Mouse (Mus musculus) neural tube, embryonic 10.5 days (tissue): ENCODE measurements around the gene Sorl1.

ENCODE experiments used
- DNase-seq: peaks from one replicate; pipeline ENCODE4 v3.0.0-alpha.2; 2017; ENCODE audit warnings: low spot score; ENCODE audit errors: extremely low spot score

The Sorl1 gene

DNA sequence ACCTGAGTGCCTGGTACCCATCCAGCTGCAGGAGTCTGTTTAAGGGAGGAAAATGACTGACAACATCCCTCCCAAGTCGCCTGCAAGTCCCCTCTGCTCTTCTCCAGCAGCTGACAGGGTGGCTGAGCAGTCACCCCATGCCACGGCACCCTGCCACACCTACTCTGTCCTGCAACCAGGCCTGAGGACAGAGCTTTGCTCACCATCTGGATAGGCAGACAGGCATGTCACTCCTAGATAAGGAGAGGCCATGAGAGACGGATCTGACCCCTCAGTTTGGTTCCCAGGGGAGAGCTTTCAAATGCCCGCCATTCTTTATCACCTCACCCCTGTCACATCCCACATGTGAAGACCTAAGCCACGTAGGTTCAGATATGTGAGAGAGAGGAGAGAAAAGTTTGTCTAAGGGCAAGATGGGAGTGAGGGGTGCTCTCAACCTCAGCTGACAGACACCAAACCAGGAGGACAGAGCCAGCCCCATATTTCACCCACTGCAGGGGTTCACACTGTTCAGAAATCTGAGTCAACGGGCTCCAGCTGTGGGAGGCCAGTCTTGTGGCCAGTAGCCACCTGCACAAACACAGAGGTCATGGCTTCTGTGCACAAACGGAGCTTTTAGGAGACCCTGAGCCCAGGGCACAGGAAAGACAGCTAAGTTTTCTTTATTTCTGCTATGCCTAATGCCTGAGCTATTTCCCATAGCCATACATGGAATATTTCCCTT lies 104.6 kb downstream of the Sorl1 start:
- DNase-seq: peak; percentile 54

DNA sequence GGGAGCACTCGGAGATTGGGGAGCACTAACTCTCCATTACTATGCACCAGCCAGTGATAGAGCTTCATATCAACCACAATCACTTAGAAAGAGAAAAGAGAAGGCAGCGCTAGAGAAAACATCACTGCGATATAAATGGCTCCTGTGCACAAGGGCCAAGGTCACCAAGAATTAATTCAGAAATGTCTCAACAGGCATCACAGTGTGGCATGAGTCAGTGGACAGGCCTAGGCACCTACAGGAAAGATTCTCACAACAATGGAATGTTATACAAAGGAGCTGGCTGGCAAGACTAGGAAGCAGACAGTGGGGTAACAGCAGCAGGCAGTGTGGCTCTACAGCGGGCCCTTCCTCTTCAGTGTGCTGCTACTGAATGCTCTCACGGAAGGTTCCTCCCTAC lies 115.6 kb downstream of the Sorl1 start:
- DNase-seq: no peak

DNA sequence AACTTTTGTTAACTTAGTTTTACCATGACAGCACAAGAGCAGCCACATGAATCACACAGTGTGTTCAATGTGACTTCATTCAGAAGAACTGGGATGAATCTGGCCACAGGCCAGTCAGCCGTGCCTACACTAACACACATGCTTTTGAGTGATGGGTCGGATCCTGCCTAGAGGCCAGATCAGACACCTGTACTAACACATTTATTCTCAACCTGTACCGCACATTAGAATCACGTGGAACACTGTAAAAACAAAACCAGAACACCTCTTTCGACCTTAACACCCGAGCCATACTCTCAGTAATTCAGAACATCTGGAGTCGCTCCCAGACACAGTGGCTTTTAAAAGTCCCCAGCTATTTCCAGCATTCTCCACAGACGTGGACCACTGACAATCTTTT lies 119.0 kb downstream of the Sorl1 start:
- DNase-seq: peak; percentile 40

DNA sequence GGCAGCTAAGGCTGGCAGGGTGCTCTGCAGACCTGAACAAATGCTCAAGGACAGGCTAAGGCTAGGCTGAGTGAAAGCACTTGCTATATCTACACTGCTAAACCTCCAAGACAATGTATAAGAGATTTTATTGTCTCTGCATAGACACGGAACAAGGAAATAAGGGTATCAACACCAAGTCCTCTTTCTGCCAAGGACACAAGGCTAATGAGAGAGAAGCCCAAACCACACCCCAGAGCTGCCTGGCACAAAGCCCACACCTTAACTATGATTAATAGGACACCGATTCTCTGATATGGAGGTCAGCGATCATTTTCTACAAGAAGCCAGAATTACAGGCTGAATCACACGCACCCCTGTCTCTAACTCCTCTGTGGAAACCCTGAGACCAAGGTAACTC lies 120.0 kb downstream of the Sorl1 start:
- DNase-seq: no peak

DNA sequence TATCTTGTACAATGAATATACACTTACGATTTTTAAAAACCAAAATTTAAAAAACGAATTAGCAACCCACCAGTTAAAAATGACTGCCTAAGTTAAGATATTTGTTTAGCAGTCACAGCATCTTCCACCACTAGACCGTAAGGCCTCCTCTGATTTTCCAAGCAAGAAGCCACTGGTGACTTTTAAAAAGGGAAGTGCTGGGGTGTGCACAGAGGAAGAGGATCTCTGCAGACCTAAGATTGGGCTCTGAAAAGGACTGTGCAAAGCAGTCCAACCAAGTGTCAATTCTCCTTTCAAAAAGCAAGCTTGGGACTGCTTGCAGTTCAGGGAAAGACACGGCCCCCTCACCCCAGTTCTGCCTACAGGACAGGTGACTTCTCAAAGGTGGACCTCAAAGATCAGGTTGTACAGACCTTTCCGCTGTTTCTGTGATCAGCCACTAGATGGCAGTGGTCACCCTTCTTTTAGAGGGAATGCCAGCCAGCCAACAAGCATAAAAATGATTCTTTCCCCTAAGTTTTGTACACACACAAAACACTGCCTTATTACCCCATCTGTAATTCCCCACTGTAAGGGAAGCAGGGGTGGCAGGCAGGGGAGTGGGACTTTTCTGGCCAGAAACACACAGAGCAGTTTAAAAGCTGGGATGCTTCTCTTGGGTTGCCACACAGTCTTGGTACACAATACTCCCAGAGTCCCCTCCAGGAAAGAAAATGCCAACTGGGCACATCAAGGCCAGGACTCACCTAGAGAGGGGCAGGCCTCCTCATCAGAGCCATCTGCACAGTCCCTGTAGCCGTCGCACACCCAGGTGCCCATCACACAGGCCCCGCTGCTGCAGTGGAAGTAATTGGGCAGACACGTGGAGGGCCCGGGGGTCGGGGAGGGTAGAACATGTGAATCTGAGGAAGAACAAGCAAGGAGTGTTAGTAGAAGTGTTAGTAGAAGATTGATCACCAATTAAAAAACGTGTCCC lies 124.3 kb downstream of the Sorl1 start:
- DNase-seq: peak; percentile 54

DNA sequence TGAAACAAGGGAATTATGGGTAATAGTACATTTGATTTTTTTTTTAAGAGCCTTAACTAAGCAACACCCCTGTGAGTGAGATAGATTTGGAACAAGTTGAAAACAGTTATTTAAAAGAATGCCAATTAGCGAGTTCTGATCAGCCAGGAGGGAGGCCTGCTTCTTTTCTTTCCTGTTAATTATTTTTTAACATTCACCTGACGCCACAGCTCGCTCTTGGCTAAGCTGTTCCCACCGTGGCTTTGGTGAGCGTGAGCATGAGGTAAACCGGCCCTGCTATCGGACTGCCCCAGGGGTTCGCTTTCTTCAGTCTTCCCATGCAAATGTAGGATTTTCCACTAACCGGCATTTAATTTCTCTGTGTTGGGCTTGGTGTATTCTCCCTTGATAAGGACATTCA lies 128.8 kb downstream of the Sorl1 start:
- no peak for DNase-seq

DNA sequence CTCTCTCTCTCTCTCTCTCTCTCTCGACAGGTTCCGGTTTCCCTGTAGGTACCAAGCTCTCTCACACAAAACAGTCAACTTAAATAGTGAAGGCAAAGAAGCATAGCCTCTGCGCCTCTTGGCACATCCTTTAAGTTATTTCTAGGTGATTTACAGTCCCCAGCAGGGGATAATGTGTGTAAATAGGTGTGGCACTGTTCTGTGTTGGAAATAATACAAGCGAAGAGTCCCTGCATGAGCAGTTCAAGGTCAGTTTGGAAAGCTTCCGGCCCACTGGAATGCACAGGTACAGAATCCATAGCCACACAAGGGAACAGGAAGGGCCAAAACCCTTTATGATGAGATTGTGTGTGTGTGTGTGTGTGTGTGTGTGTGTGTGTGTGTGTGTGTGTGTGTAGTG lies 130.3 kb downstream of the Sorl1 start:
- no peak for DNase-seq

DNA sequence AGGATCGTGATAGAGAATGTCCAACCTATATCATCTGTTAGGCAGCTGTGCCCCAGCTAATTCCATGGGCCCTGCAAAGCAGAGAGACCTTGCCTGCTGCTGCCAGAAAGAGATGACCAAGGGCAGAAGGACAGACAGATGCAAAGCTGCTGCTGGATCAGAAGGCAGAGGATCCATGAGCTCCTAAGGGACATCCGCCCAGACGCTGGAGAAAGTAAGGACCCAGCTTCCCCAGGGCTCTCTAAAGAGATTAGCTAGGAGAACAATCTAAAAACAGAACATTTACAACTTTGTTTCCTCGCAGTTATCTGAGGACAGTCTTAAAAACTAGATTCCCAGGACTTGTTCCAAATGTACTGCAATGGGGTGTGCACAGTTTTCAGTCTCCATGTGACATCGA lies 131.3 kb downstream of the Sorl1 start:
- no peak for DNase-seq

DNA sequence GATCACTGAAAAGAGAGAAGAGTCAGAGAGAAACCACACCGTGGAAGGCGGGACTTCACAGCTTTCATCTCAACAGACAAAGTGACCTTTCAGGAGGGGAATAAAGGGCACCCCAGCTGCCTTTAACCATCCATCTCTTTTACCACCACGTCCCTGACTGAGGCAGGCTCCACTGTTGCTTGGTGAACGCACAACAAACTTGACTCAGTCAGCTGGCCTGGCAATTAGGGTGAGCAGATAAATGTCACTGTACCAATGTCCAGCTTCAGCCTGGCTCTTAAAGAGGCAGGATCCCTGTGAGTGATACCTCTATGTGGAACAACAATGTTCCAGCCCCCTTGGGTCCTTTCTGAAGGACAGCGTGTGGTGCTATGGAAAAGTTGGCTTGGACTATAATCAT lies 138.5 kb downstream of the Sorl1 start:
- no peak for DNase-seq

DNA sequence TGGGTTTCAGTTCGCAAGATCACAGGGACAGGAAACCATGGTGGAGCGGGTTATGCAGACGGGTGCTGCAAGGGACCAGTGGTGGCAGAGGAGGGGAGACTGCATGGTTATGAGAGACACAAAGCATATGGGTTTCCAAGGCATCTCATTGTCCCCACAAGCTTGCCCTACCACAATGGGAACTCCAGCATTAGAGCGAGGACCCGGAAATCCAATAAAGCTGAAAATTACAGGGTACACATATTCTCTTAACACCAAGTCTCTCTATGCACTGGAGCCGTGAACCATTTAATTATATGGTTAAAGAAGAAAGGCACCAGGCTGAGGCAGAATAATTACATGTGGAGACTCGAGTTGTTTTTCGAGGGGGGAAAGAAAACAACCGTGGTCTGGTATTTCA lies 139.0 kb downstream of the Sorl1 start:
- DNase-seq: no peak

DNA sequence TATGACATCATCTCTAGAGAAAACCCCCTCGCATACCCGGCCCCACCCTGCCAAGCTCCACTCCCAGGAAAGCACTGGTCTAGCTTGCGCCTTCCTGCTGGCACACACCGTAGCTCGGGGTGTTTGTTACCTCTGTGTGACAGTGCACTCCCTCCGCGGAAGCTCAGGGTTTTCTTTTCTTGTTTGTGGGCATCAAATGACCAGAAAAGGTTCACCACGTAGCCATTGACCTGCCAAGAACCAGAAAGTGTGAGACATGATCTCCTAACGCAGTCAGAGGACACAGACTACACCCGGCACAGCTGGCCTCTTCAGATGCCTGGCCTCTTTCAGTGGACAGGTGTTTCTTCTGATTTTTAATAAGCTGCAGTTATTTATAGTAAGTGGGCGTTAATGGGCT lies 139.8 kb downstream of the Sorl1 start:
- no peak for DNase-seq

DNA sequence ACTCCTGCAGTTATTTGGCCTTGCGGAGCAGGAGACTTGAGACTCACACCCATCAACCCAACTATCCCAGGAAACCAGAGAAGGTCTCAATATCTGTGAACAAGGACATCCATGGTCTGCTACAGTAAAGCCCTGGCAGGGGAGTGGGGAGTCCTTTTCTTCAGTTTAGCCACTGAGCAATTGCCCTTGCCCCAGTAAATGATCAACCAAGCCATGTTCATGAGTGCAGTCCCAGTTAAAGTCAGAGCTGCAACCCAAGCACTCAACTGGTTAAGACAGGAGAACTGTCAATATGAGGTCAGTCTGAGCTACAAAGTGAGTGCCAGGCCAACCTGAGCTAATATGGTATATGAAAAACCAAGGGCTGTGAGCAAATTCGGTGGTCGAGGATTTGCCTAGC lies 140.8 kb downstream of the Sorl1 start:
- no peak for DNase-seq

DNA sequence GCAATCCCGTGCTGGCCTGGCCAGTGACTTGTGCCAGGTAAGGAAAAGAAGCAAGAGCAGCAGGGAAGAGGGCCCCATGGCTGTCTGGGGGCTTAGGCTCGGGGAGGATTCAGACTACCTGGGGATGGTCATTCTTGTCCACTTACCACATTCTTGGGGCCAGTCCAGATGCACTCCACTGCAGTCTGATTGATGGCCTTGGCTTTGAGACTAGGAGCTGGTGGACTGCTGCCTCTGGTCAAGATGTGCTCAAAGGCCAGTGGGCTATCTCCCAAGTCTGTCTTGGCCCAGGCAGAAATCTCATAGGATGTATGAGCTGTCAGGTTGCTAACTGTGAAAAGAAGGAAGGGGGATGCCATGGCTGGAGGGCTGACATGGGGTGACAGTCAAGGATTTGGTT lies 141.3 kb downstream of the Sorl1 start:
- no peak for DNase-seq

DNA sequence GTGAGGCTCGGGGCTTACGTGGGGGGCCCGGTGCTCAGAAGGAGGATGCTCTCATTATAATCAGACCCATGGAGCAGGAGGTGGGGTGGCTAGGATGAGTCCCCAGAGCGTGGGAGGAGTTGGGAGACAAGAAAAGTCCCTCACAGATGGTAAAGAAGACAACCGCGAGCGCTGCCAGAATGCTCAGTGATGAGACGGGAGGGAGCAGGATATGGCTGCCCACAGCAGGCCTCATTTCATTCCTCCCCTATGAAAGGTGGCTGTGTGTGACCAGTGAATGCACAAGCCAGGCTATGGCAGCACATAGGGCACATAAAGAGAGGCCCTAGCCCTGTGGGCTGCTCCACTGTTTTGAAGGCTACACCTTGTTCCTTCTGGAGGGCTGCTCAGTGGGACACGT lies 142.1 kb downstream of the Sorl1 start:
- DNase-seq: no peak

DNA sequence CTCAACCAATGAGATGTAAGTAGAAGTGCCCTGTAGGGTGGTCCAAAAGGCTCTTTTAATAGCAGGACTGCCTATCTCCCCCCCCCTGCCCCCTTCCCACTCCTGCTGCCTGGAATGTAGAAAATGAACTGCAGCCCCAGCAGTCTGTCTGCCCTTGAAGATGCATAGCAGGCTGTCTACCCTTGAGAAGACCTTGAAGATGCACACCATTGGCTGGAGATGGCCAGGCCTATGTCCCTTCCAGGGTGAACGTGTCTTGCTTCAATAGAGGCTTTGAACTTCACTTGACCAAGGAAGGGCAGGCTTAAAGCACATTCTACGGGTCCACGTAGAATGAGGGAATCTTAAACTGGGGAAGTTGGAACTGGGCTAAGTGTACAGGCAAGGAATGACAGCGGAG lies 142.8 kb downstream of the Sorl1 start:
- no peak for DNase-seq

DNA sequence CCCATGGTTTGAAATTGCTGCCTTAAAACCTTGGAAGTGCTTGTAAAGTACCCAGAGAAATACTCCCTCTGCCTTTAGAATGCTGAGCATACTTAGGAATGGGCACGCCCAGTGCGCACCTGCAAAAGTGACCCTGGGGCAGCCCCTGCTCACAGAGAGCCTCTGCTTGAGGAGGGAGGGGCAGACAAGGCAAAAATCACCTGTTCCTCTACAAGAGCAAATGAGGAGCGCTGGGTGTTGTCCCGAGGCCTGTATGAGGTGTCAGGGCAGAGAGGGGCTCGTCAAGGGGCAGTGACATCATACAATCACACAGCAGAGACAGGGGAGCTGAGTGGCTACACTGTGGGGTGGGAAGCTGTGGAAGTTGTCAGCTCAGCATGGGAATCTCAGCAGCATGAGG lies 143.3 kb downstream of the Sorl1 start:
- no peak for DNase-seq

DNA sequence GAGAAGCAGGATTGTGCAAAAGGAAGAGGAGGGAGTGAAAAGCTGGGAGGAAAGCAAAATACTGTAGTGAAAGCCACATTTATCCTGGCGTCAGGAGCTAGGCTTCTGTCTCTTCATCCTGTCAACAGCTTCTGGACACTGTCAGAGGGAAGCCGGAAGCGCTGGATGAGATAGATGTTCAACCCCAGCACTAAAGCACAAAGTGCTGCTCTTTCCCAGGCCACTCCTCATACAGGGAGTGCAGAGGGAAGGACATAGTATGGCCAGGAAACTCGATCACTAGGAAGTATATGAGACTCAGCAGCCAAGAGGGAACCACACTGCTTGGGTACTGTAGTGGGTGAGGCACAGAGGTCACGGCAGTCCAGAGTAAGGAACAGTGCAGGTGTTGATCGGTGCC lies 145.7 kb downstream of the Sorl1 start:
- no peak for DNase-seq

DNA sequence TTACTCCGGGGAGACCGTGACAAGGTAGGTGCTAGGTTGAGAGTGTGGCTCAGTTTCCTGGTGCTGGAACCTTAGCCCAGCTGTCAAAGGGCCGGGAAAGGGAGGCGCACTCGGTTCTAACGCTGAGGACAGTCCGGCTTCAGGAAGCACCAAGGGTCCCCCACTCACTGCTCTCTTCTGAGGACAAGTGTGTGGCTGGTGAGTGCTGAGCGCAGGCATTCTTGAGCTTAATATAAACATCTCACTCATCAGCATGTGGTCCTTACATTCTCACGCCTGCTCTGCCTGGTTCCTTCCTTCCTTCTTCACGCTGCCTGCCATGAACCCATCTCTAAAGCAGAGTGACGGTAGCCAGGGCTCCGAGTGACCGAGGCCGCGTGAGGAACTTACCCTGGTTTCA lies 148.1 kb downstream of the Sorl1 start:
- no peak for DNase-seq

DNA sequence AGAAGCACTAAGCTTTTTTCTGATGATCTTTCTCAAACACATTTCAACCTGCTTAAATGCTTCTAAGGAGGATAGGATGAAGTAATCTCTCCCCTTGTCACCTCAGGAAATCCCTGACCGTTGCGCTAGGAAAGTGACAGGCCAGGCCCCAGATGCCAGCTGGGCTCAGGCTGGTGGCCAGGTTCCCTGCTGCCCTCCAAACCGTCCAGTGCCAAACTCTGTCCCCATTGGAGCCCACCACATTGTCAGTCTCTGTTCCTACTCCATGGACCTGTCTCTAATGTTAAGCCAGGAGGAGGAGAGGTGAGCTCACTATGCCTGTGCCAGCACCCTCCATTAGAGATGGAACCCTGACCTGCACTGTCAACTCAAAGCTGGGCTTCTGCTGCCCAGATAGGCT lies 149.4 kb downstream of the Sorl1 start:
- no peak for DNase-seq

DNA sequence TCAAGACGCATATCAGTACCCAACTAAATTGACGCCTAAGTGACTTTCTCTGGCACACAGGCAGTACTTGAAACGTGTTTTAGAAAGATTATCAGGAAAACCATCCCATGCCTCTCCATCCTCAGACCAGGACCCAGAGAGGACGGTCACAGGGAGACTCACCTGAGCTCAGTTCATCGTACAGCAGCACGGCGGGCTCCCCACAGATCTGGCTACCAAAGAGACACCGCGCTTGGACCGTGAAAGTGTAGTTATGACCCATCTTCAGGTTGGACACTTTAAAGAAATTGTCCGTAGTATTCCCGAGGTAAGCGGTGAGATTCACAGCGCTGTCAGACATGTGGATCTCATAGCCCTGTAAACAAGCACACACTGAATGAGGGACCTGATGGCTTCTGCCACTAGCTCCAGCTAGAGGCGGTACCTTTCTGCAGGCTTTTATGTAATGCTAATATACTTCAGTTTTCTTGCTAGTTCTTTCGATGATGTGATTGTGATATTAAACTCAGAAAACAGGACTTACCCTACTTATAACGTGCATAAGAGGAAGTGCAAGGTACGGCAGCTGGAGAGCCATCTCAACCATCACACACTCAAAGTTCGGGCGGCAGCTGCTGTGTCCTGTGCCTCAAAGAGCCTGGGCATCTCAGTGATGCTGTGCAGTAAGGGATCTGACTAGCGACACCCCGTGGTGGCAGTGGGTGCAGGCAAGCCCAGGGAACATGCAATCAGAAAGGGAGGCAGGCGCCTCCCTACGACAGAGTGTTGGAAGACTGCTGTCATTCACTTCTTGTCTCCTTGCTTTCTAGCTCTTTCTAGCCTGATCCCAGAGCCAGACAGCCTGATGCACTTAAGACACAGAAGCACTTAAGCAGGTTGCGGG lies 150.1 kb downstream of the Sorl1 start:
- DNase-seq: peak; percentile 67

DNA sequence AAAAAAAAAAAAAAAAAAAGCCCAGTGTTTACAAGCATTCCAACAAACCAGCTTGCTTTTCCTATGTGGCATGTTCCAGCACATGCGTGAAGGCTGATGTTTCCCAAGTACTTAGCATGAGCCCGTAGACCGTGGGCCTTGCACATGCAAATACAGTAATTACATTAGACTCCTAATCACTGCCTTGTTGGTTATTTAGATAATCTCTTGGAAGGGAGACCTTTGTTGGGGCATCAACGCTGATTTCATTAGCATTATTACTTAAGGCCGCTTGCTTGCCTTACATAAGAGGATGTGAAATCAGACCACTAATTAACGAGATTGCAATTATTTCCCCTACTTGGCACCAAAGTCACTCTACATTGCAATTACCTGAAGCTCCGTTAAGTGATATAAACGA lies 154.1 kb downstream of the Sorl1 start:
- no peak for DNase-seq
